Mouse (Mus musculus) left cerebral cortex, adult 2 months (tissue): ENCODE data around the gene Fam185a. TPM values are rescaled to one million over a fixed set of nuclear protein-coding genes. Genes with fewer than 3 reads are reported as not detected.
A peak's percentile ranks its signal among the peaks of the same experiment; 100 is the strongest.

Experiments used
- DNase-seq, 2 experiments: peaks; one replicate each; pipeline ENCODE4 v3.0.0; 2021 to 2022; ENCODE audit warnings: low spot score in 2 of 2, mixed read lengths in 1 of 2; ENCODE audit errors: extremely low spot score in 1 of 2
- H3K27ac ChIP-seq: fragments of 200-600 bp; 2 replicates; pipeline ENCODE4 v1.8.1; 2022
- H3K4me3 ChIP-seq: fragments of 200-600 bp; 2 replicates; pipeline ENCODE4 v1.8.1; 2022
- CTCF ChIP-seq: fragments of 200-600 bp; IDR thresholded peaks from 2 replicates; pipeline ENCODE4 v1.8.1; 2022; ENCODE audit warnings: antibody characterized with exemption, mild to moderate bottlenecking, moderate library complexity
- intact Hi-C: fragments of 180-260 bp; cut with DNase I; formaldehyde crosslinking; loops from one replicate; pipeline ENCODE4 v1.15.1; 2025
- long read RNA-seq, 2 experiments: library from polyadenylated mRNA; stranded (forward); transcript quantifications; one replicate each; pipeline ENCODE4 v2.0.0; 2021; ENCODE audit warnings: borderline mapping rate in 2 of 2
- total RNA-seq, 2 experiments: library from RNA; stranded (reverse); gene quantifications; 2 replicates each; pipeline ENCODE4 v1.2.3; 2021

The Fam185a gene
- total RNA-seq = 10 to 100 TPM; 14.4 to 15.7 TPM
- long read RNA-seq, experiment 1, transcript Fam185a-201 (8 exons, 3,027 nt) = major isoform, 14 of 17 reads
- long read RNA-seq, experiment 1, partial matches to known transcripts = 0 of 17 reads
- long read RNA-seq, experiment 1, other reads (novel, unspliced or antisense) = 1 of 17 reads
- long read RNA-seq, experiment 2, transcript Fam185a-201 (8 exons, 3,027 nt) = major isoform, 9 of 12 reads
- long read RNA-seq, experiment 2, partial matches to known transcripts = 0 of 12 reads
- long read RNA-seq, experiment 2, other reads (novel, unspliced or antisense) = 3 of 12 reads

DNA sequence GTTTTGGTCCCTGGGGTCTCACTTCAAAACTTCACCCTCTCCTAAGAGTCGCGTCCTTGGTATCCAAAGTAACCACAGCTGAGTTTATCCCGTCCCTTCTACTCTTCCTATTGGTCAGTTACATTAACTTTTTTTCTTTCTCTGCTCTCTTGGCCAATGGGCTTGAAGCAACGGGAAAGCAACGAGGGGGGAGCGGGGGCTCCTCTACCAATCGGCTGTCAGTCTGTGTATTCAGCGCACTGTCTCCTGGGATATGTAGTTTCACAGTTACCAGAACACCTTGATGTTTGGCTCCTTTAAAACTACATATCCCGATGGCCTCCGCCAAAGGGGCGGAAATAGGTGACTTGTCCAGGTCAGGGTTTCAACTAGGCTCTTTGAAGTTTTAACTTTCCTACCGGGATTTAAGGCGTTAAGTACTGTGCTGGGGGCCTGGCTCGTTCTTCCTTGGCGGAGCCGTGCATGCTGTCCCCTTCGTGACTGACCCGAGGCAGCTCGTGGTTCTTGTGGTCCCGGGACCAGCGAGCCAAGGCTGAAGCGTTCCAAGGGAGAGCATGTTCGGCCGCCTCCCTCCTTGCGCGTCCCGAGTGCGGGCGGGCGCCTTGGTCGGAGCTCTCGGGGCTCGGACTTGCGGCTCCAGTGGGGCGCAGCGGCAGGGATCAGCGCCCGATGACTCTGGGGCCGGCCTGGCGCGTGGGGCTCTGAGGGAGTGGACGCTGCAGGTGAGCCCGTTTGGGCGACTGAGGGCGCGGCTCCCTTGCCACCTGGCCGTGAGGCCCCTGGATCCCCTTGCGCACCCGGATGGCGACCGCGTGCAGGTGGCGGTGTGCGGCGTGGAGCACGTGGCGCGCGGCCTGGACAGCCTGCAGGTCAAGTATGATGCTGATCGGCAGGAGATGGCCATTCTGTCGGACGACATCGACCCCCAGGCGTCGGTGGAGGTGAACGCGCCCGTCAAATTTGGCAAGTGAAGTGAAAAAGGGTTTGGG, at the start of gene Fam185a, which contains the start of gene Ccdc146:
Fam185a (plus strand) TSS at position 345 of the 989 bp plus-strand sequence.
Ccdc146 (minus strand) TSS at position 64 of the 989 bp plus-strand sequence.
- intact Hi-C loops = loop anchor here (2.0 kb wide), 1 partner anchor 160 kb away; no protein-coding TSS in a partner anchor
- peak within 1 kb of the TSS; percentile 82 for H3K4me3 ChIP-seq
- peak within 1 kb of the TSS; percentile 66 for H3K27ac ChIP-seq
- peak; percentile 83 to 93 for DNase-seq
- no peak; the same call in none of the 2 replicates for TF ChIP-seq CTCF

DNA sequence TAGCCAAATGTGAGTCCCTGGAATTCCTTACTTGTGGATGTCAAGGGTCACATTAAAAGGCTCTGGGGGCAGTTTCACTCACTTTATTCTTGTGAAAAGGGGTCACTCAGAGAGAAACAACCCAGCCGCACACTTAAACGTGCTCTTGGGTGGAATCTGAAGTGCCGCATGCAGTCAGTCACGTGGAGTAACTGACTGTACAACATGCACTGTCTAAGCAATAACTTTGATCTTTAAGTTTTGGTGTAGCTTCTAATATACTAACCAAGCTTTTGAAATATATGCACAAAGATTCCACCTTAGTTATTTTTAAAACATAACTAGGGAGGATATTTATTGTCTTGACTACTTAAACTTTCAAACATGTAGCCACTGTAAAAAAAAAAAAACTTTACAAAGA, 47.8 kb upstream of the Fam185a start:
- TF ChIP-seq CTCF = no peak

DNA sequence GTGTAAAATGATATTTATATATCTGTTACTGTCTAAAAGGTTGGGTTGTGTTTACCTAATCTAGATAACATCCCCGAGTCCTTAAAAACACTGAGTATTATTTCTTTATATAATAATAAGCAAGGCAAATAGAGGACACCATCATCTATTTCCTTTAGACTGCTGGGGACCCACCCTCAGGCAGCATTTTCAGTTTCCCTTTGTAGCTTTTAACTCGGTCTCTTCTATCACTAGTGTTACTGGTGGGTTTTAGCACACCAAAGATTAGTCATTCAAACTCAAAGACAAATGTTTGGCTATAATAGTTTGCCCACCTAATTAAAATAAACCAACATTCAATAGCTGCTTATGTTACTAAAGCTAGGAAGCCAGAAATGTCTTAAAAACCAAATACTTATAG, 46.4 kb upstream of the Fam185a start:
- intact Hi-C loops = no loop called here
- no peak for TF ChIP-seq CTCF

More for the DNA sequence above, 47.8 kb upstream of the Fam185a start:
- intact Hi-C loops = no loop called here
- no peak for DNase-seq
- H3K4me3 ChIP-seq = no peak overlapping the region
- no peak overlapping the region for H3K27ac ChIP-seq

DNA sequence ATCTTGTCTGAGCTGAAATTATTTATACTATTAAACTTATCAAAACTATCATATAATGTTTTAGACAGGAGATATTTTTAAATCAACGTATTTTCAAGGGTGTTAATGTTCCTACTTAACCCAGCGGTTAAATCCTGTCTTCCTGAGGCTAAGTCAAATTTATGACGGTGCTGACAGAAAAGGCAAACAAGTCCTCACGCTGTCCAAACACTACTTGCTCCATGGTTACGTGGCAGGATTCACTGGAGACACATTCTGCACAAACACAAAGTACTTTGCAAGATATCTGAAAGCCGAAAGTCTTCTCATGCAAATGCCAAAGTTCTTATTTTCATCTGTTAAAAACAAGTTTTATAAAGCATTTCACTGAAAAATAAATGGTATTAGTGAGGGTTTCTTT, 42.8 kb upstream of the Fam185a start:
- Histone ChIP-seq H3K27ac (no peak overlapping the region), H3K4me3 (no peak overlapping the region)
- intact Hi-C loops = no loop called here
- no peak for TF ChIP-seq CTCF
- DNase-seq = no peak

More for the DNA sequence above, 46.4 kb upstream of the Fam185a start:
- DNase-seq = no peak
- no peak overlapping the region for H3K4me3 ChIP-seq
- no peak overlapping the region for H3K27ac ChIP-seq

DNA sequence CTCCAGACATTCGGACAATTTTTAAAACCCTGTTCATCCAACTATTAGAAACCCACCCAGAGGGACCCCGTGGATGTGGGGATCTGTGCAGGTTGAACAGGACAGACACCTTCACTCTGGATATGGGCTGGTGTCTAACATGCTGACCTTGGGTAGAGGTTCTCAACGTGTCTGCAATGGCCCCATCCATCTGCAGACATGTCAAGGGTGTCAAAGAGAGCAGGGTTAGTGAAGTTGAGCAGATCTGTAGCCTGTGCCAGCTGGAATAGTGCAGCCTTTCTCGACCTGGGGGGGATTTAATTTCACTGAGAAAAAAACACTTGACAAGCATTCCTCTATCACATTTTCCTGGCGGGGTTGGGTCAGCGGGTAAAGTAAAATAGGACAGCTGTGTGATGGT, 42.1 kb upstream of the Fam185a start:
- no peak for DNase-seq
- intact Hi-C loops = no loop called here
- no peak for TF ChIP-seq CTCF
- Histone ChIP-seq H3K27ac (no peak overlapping the region), H3K4me3 (no peak overlapping the region)

DNA sequence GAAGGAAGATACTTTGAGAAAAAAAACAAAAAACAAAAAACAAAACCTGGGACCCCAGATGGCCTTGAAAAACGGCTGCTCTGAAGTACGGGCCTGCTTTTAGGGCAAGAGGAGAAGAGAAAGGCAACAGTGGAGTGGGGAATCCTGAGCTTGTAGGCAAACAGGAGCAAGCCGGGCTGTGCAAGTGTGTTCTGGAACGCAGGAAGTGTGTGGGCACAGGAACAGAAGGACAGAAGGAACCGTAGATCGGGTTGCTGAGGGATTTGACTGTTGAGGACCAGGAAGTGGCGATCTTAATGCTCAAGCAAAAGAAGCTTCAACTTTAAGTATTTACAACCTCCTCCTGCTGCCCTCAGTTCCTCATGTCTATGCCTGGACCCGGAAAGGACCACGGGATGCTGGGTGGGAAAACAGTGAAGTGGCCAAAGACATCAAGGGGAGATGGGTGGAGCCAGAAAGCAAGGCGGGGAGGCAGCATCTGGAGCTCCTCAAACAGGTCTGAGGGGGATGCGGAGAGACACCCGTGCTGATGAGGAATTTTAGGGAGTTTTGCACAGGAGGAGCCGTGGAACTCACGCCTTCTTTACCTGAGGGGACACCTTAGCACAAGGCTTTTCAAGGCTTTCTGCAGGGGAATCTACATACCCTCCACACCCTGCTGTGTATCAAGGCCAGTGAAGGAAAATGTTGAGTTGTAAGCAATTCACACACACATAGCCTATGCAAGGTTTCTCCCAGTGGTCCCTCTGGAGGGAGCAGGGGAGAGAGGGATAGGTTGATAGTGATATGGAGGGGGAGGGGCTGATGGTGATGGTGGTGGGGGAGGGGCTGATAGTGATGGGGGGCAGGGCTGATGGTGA, 41.1 kb upstream of the Fam185a start:
- intact Hi-C loops = no loop called here
- no peak overlapping the region for H3K4me3 ChIP-seq
- TF ChIP-seq CTCF = no peak
- DNase-seq = no peak
- H3K27ac ChIP-seq = no peak overlapping the region

DNA sequence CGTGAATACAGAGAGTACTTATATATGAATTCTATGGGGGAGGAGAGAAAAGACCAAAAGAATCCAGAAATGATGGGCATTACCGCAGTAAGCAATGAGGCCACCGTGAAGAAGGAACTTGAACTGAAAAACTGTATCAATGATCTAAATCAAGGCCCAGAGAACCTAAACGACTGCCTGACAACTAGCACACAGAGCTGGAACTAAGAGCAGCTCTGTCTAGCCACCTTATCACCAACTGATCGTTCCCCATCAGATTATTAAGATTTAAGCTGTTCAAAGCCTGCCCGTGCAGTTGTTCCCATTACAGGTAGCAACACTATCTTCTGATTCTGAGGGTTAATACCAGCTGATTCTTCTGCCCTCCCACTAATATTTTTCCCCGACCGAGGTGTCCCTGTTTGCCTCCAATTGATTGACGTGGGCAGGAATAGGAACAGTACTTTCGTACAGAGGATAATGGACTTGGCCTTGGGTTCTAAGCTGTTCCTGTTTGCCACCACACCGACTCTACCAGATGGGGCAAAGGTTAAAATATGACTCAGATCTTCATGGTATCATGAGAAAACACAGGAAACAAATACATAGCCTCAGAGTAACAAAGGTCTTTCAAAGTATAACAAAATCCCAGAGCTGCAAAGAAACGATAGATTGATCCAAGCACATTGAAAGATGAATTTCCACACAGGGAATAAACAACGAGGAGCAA, 40.4 kb upstream of the Fam185a start:
- no peak for DNase-seq
- no peak overlapping the region for H3K4me3 ChIP-seq
- intact Hi-C loops = no loop called here
- no peak for TF ChIP-seq CTCF
- no peak overlapping the region for H3K27ac ChIP-seq

DNA sequence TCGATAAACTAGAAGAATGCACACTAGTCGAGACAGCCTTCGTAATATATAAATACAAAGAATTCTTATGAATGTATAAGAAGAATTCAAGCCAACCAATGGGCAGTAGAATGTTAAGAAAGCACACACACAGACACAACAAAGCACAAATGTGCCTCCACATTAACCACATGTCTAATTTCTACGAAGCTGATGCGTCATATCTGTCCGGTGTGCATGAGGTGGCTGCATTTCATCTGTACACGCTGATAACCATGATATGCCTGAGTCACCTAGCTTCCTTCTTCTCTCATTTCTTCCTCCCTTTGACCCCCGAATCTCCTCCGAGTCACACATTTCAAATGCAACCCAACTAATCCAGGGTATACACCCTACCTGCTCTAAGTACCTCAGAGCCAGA, 39.8 kb upstream of the Fam185a start:
- no peak for TF ChIP-seq CTCF
- intact Hi-C loops = no loop called here
- Histone ChIP-seq H3K4me3 (no peak overlapping the region), H3K27ac (no peak overlapping the region)
- no peak for DNase-seq

DNA sequence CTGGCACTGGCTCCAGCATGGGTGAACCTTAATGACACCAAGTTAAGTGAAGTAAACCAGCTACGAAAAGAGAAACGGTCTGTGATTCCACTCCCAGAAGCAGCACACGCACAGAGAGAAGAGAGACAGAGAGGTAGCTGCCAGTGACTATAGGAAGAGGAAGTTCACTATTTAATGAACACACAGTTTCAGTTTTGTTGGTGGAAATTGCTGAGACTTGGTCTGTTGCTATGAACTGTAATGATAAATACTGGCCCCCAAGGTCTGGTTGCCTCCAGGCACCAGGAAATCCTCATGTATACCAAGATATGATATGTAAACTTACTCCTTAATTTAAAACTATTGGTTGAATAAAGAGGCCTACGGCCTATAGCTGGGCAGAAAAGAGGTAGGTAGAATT, 38.3 kb upstream of the Fam185a start:
- Histone ChIP-seq H3K4me3 (no peak overlapping the region), H3K27ac (no peak overlapping the region)
- DNase-seq = no peak
- no peak for TF ChIP-seq CTCF
- intact Hi-C loops = no loop called here

DNA sequence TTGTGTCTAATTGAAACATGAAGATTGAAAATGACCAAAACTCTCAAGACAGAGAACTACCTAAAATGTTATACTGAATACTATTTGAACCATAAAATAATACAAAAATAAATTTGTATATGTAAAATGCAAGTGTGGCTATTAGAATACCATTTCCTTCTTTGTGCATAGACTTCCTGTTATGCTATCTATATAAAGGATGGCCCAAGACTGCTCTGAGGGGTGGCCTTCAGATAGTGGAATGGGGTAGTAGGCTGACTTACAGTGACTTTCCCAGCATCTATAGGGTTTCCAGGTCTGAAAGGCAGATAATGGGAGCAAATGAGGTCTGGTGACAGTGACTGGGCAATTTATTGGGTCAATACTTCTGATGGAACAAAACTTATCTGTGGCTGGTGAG, 37.4 kb upstream of the Fam185a start:
- no peak for TF ChIP-seq CTCF
- intact Hi-C loops = no loop called here
- DNase-seq = no peak
- Histone ChIP-seq H3K4me3 (no peak overlapping the region), H3K27ac (no peak overlapping the region)

DNA sequence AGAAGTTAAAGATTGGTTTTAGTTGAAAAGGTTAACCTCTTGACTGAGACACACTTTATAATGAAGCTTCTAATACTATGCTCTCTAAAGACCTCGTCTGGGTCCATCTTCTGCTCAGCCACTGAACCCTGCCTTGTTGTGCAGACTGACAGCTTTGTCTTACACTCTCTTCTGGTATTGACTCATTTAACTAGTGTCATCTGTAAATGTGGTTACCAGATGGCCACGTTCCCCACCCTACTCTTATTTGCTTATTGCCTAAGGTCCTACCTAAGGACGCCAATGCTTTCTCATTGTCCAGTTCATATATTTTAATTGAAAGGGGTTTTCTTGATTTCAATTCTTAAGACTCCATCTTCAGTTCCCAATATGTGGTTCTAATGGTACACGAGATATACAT, 35.9 kb upstream of the Fam185a start:
- intact Hi-C loops = no loop called here
- no peak for DNase-seq
- Histone ChIP-seq H3K4me3 (no peak overlapping the region), H3K27ac (no peak overlapping the region)
- TF ChIP-seq CTCF = no peak
